Mouse (Mus musculus) naive thymus-derived CD4-positive, alpha-beta T cell, adult 2 months (primary cell): ENCODE data around the gene Cenpu.
A peak's percentile ranks its signal among the peaks of the same experiment; 100 is the strongest.

Experiments used
- DNase-seq: peaks from one replicate; pipeline ENCODE4 v3.0.0-alpha.2; 2011; ENCODE audit warnings: low read depth

The Cenpu gene

GRCm38 (mm10) chr8:46599314-46599904 lies 47.6 kb downstream of the Cenpu start:
- no peak for DNase-seq

- DNase-seq, result no peak
These were observed 49.3 kb downstream of the Cenpu start for GRCm38 (mm10) chr8:46600959-46601707.

GRCm38 (mm10) chr8:46603587-46603986 lies 51.8 kb downstream of the Cenpu start:
- no peak for DNase-seq

- DNase-seq, result no peak
These were observed 55.1 kb downstream of the Cenpu start for GRCm38 (mm10) chr8:46606930-46607329.

GRCm38 (mm10) chr8:46611557-46611956 lies 59.7 kb downstream of the Cenpu start:
- DNase-seq, result no peak

- DNase-seq, result no peak
These were observed 61.1 kb downstream of the Cenpu start for GRCm38 (mm10) chr8:46612913-46613312.

GRCm38 (mm10) chr8:46613377-46613776 lies 61.5 kb downstream of the Cenpu start:
- DNase-seq, result no peak

GRCm38 (mm10) chr8:46615936-46616335 lies 64.1 kb downstream of the Cenpu start:
- DNase-seq, result no peak

GRCm38 (mm10) chr8:46616879-46617689 lies 65.3 kb downstream of the Cenpu start, which contains the start of the genes Primpol and Casp3:
Gene Primpol, minus strand, starts transcription at chr8:46617212.
Gene Casp3, plus strand, starts transcription at chr8:46617291.
- peak; percentile 96 for DNase-seq

GRCm38 (mm10) chr8:46617690-46618620 lies 66.1 kb downstream of the Cenpu start:
- peak; percentile 39 for DNase-seq

- DNase-seq, result no peak
These were observed 67.0 kb downstream of the Cenpu start for GRCm38 (mm10) chr8:46618639-46619320.

GRCm38 (mm10) chr8:46622446-46623270 lies 70.8 kb downstream of the Cenpu start:
- DNase-seq, result no peak

- no peak for DNase-seq
These were observed 73.3 kb downstream of the Cenpu start for GRCm38 (mm10) chr8:46625166-46625565.

- DNase-seq, result no peak
These were observed 74.8 kb downstream of the Cenpu start for GRCm38 (mm10) chr8:46626642-46627041.

- DNase-seq, result no peak
These were observed 76.1 kb downstream of the Cenpu start for GRCm38 (mm10) chr8:46627881-46628280.

GRCm38 (mm10) chr8:46628645-46629044 lies 76.8 kb downstream of the Cenpu start:
- no peak for DNase-seq
